Mouse (Mus musculus): ENCODE results near the gene Arhgap10. TPM values are rescaled to one million over a fixed set of nuclear protein-coding genes. Genes with fewer than 3 reads are reported as not detected.

Arhgap10 gene
- polyA plus RNA-seq, 1 experiment from 2014 or later = 28.9 TPM

- Histone ChIP-seq H3K4me2 (ENCODE audit: low read depth, low read length) (no peak overlapping the region), H3K27ac (ENCODE audit: low read length) (no peak overlapping the region), H3K4me3 (ENCODE audit: low read length) (no peak overlapping the region), H3K9ac (ENCODE audit: low read depth, low read length) (no peak overlapping the region), H3K9me3 (ENCODE audit: control insufficient read depth, low read length) (no peaks in the 10 kb centered on the region), H3K27me3 (replicated peaks; ENCODE audit: control insufficient read depth, insufficient read depth, low read length) (no peaks in the 10 kb centered on the region), H3K36me3 (ENCODE audit: control insufficient read depth, insufficient read depth, low read length) (no peaks in the 10 kb centered on the region), H3K4me1 (ENCODE audit: control insufficient read depth, insufficient read depth, low read length) (peaks cover 2% of the 10 kb centered on the region; the same call in 1 of the 2 replicates)
- peak; percentile 38; the same call in 1 of the 2 replicates for ATAC-seq
- 41% methylated on average over 6 of the region's 6 CpGs for WGBS
Observed at GRCm38 (mm10) chr8:77231834-77232233, 285.9 kb downstream of the Arhgap10 start.

- Histone ChIP-seq H3K9ac (ENCODE audit: low read depth, low read length) (no peak overlapping the region), H3K27me3 (replicated peaks; ENCODE audit: control insufficient read depth, insufficient read depth, low read length) (no peaks in the 10 kb centered on the region), H3K4me2 (ENCODE audit: low read depth, low read length) (no peak overlapping the region), H3K9me3 (ENCODE audit: control insufficient read depth, low read length) (no peaks in the 10 kb centered on the region), H3K36me3 (ENCODE audit: control insufficient read depth, insufficient read depth, low read length) (no peaks in the 10 kb centered on the region), H3K4me3 (ENCODE audit: low read length) (no peak overlapping the region), H3K4me1 (ENCODE audit: control insufficient read depth, insufficient read depth, low read length) (peaks cover 2% of the 10 kb centered on the region; the same call in 1 of the 2 replicates), H3K27ac (ENCODE audit: low read length) (no peak overlapping the region)
- no peak for ATAC-seq
- 91% methylated on average over 1 of the region's 1 CpGs for WGBS
Observed at GRCm38 (mm10) chr8:77231211-77231610, 286.5 kb downstream of the Arhgap10 start.

- H3K27ac ChIP-seq (ENCODE audit: low read length) = no peak overlapping the region
- 82% methylated on average over 7 of the region's 7 CpGs for WGBS
- no peak overlapping the region for H3K9ac ChIP-seq (ENCODE audit: low read depth, low read length)
Observed at GRCm38 (mm10) chr8:77228688-77229087, 289.1 kb downstream of the Arhgap10 start.

GRCm38 (mm10) chr8:77227742-77228141 is 290.0 kb downstream of the Arhgap10 start:
- H3K4me2 ChIP-seq (ENCODE audit: low read depth, low read length) = no peak overlapping the region
- H3K27me3 ChIP-seq (replicated peaks; ENCODE audit: control insufficient read depth, insufficient read depth, low read length) = no peaks in the 10 kb centered on the region
- no peak overlapping the region for H3K27ac ChIP-seq (ENCODE audit: low read length)
- no peak overlapping the region for H3K4me3 ChIP-seq (ENCODE audit: low read length)
- no peak overlapping the region for H3K9ac ChIP-seq (ENCODE audit: low read depth, low read length)
- H3K9me3 ChIP-seq (ENCODE audit: control insufficient read depth, low read length) = no peaks in the 10 kb centered on the region
- no peaks in the 10 kb centered on the region for H3K36me3 ChIP-seq (ENCODE audit: control insufficient read depth, insufficient read depth, low read length)
- H3K4me1 ChIP-seq (ENCODE audit: control insufficient read depth, insufficient read depth, low read length) = peaks cover 2% of the 10 kb centered on the region; the same call in 1 of the 2 replicates
- peak; percentile 72; the same call in 1 of the 2 replicates for ATAC-seq
- WGBS = 87% methylated on average over 5 of the region's 5 CpGs

More at GRCm38 (mm10) chr8:77228688-77229087, 289.1 kb downstream of the Arhgap10 start:
- Histone ChIP-seq H3K36me3 (ENCODE audit: control insufficient read depth, insufficient read depth, low read length) (no peaks in the 10 kb centered on the region), H3K4me3 (ENCODE audit: low read length) (no peak overlapping the region), H3K9me3 (ENCODE audit: control insufficient read depth, low read length) (no peaks in the 10 kb centered on the region), H3K27me3 (replicated peaks; ENCODE audit: control insufficient read depth, insufficient read depth, low read length) (no peaks in the 10 kb centered on the region), H3K4me1 (ENCODE audit: control insufficient read depth, insufficient read depth, low read length) (peaks cover 2% of the 10 kb centered on the region; the same call in 1 of the 2 replicates), H3K4me2 (ENCODE audit: low read depth, low read length) (no peak overlapping the region)
- ATAC-seq = no peak

GRCm38 (mm10) chr8:77223123-77223522 is 294.6 kb downstream of the Arhgap10 start:
- Histone ChIP-seq H3K4me3 (ENCODE audit: low read length) (no peak overlapping the region), H3K27ac (ENCODE audit: low read length) (no peak overlapping the region), H3K9ac (ENCODE audit: low read depth, low read length) (no peak overlapping the region), H3K4me2 (ENCODE audit: low read depth, low read length) (no peak overlapping the region), H3K36me3 (ENCODE audit: control insufficient read depth, insufficient read depth, low read length) (no peaks in the 10 kb centered on the region), H3K27me3 (replicated peaks; ENCODE audit: control insufficient read depth, insufficient read depth, low read length) (no peaks in the 10 kb centered on the region), H3K9me3 (ENCODE audit: control insufficient read depth, low read length) (no peaks in the 10 kb centered on the region), H3K4me1 (ENCODE audit: control insufficient read depth, insufficient read depth, low read length) (no peaks in the 10 kb centered on the region)
- no peak; the same call in 1 of the 2 replicates for ATAC-seq
- 68% methylated on average over 4 of the region's 4 CpGs for WGBS

- no peak overlapping the region for H3K4me3 ChIP-seq (ENCODE audit: low read length)
- 50% methylated on average over 6 of the region's 6 CpGs for WGBS
- H3K27ac ChIP-seq (ENCODE audit: low read length) = no peak overlapping the region
- no peak for ATAC-seq
- H3K4me2 ChIP-seq (ENCODE audit: low read depth, low read length) = no peak overlapping the region
- no peak overlapping the region for H3K9ac ChIP-seq (ENCODE audit: low read depth, low read length)
- H3K36me3 ChIP-seq (ENCODE audit: control insufficient read depth, insufficient read depth, low read length) = no peaks in the 10 kb centered on the region
- no peaks in the 10 kb centered on the region for H3K9me3 ChIP-seq (ENCODE audit: control insufficient read depth, low read length)
- peaks cover 5% of the 10 kb centered on the region; the same call in 1 of the 2 replicates for H3K4me1 ChIP-seq (ENCODE audit: control insufficient read depth, insufficient read depth, low read length)
- no peaks in the 10 kb centered on the region for H3K27me3 ChIP-seq (replicated peaks; ENCODE audit: control insufficient read depth, insufficient read depth, low read length)
Observed at GRCm38 (mm10) chr8:77215191-77215590, 302.6 kb downstream of the Arhgap10 start.

GRCm38 (mm10) chr8:77214665-77215064 is 303.1 kb downstream of the Arhgap10 start:
- no peak overlapping the region for H3K27ac ChIP-seq (ENCODE audit: low read length)
- no peaks in the 10 kb centered on the region for H3K9me3 ChIP-seq (ENCODE audit: control insufficient read depth, low read length)
- no peak overlapping the region for H3K4me2 ChIP-seq (ENCODE audit: low read depth, low read length)
- WGBS = 44% methylated on average over 8 of the region's 8 CpGs
- H3K27me3 ChIP-seq (replicated peaks; ENCODE audit: control insufficient read depth, insufficient read depth, low read length) = no peaks in the 10 kb centered on the region
- H3K9ac ChIP-seq (ENCODE audit: low read depth, low read length) = no peak overlapping the region
- ATAC-seq = peak; percentile 67
- H3K4me1 ChIP-seq (ENCODE audit: control insufficient read depth, insufficient read depth, low read length) = peaks cover 5% of the 10 kb centered on the region; the same call in 1 of the 2 replicates
- no peak overlapping the region for H3K4me3 ChIP-seq (ENCODE audit: low read length)
- no peaks in the 10 kb centered on the region for H3K36me3 ChIP-seq (ENCODE audit: control insufficient read depth, insufficient read depth, low read length)

- Histone ChIP-seq H3K9ac (ENCODE audit: low read depth, low read length) (no peak overlapping the region), H3K27me3 (replicated peaks; ENCODE audit: control insufficient read depth, insufficient read depth, low read length) (no peaks in the 10 kb centered on the region), H3K4me3 (ENCODE audit: low read length) (no peak overlapping the region), H3K9me3 (ENCODE audit: control insufficient read depth, low read length) (no peaks in the 10 kb centered on the region), H3K27ac (ENCODE audit: low read length) (no peak overlapping the region), H3K4me2 (ENCODE audit: low read depth, low read length) (no peak overlapping the region), H3K36me3 (ENCODE audit: control insufficient read depth, insufficient read depth, low read length) (no peaks in the 10 kb centered on the region), H3K4me1 (ENCODE audit: control insufficient read depth, insufficient read depth, low read length) (peaks cover 5% of the 10 kb centered on the region; the same call in 1 of the 2 replicates)
- WGBS = 42% methylated on average over 3 of the region's 3 CpGs
- no peak for ATAC-seq
Observed at GRCm38 (mm10) chr8:77213893-77214464, 303.8 kb downstream of the Arhgap10 start.

GRCm38 (mm10) chr8:77209297-77209696 is 308.5 kb downstream of the Arhgap10 start:
- H3K4me3 ChIP-seq (ENCODE audit: low read length) = no peak overlapping the region
- no peak overlapping the region for H3K27ac ChIP-seq (ENCODE audit: low read length)
- H3K9ac ChIP-seq (ENCODE audit: low read depth, low read length) = no peak overlapping the region
- 92% methylated on average over 3 of the region's 3 CpGs for WGBS
- H3K4me2 ChIP-seq (ENCODE audit: low read depth, low read length) = no peak overlapping the region
- H3K27me3 ChIP-seq (replicated peaks; ENCODE audit: control insufficient read depth, insufficient read depth, low read length) = no peaks in the 10 kb centered on the region
- H3K36me3 ChIP-seq (ENCODE audit: control insufficient read depth, insufficient read depth, low read length) = no peaks in the 10 kb centered on the region
- H3K4me1 ChIP-seq (ENCODE audit: control insufficient read depth, insufficient read depth, low read length) = peaks cover 5% of the 10 kb centered on the region; the same call in 1 of the 2 replicates
- H3K9me3 ChIP-seq (ENCODE audit: control insufficient read depth, low read length) = no peaks in the 10 kb centered on the region
- no peak for ATAC-seq

Measured in intestine, embryonic 16.5 days (tissue).